8 mouse cellular contexts compared by ENCODE assay signal in the genomic region with DNA sequence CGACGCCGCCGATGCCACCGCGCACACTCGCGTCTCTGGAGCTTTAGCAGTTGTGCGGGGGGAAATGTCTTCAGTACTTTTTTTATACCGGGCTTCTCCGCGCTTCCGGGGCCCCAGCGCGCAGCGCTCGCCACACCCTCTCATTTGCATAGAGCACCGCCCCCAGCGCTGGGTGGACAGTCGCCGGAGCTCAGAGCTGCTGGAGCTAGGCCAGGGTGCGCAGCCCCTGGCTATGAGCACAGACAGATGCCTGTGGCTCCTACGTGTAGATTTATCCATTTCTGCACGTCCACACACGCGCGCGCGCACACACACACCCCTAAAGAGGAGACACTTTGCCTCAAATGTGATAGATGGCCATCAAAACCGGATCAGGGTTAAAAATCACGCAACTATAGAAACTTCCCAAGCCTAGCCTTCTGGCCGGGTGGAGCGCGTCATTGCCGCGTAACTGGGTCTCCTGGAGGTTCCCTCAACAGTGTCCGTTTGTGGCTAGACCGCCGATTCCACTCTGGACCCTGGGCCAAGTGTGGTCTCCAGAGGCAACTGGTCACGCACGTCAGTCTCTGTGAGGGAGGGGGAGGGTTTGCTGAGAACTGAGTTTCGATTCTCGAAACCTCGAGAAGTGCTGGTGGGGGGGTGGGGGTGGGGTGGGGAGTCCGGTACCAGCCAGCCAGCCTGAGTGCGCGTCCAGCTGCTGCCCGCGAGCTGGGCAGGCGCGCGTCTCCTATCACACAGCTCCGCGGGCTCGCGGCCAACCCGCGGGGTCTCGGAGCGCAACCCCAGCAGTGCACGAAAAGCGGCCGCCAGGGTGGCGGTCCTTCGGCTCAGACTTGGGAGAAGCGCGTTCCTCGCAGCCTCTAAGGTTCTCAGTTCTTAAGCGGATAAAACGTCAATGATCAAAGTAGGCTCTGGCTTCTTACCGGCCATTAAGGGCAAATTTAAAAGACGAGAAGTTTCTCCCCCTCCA. TPM values are rescaled to one million over a fixed set of nuclear protein-coding genes. Genes with fewer than 3 reads are reported as not detected.
DNase-seq lines count a peak whose midpoint lies in the region; ATAC-seq lines count a peak whose summit lies in the region.

A gene (minus strand): TSS at position 107 of the 970 bp plus-strand sequence.

- peak; percentile 74 for ATAC-seq in inflammation-experienced regulatory T-cells, adult 6 months
- peak; percentile 54 for ATAC-seq in megakaryocyte progenitor cell, adult 5-6 weeks (replicated peaks; ENCODE audit: poor library complexity)

- DNase-seq in ZHBTc4 (ENCODE audit: low read depth, low spot score), result peak; percentile 89
- DNase-seq in embryo, embryonic 10.5 days (ENCODE audit: low spot score), result peak; percentile 88
- DNase-seq in gastrocnemius, postnatal 14 days, result peak; percentile 86
- DNase-seq in left cerebral cortex, postnatal 14 days (ENCODE audit: low spot score in 2 of 2), result peak; percentile 57 to 62
- peak; percentile 70 to 75 for DNase-seq in right cerebral cortex, postnatal 10 days (ENCODE audit: low spot score in 2 of 2)
- DNase-seq in urinary bladder, postnatal 14 days (ENCODE audit: low spot score), result peak; percentile 89

- intact Hi-C loops in gastrocnemius, postnatal 14 days (cut with DNase I; ENCODE audit: low total_unique reads), result loop anchor here (5.0 kb wide), 1 partner anchor 985 kb away; no protein-coding TSS in a partner anchor
- intact Hi-C loops in left cerebral cortex, postnatal 14 days (cut with DNase I), result loop anchor here (5.0 to 10.0 kb wide), 4 partner anchors 860 to 1370 kb away; no protein-coding TSS in a partner anchor

RNA-seq across cellular contexts. Expression of the gene that starts here (rescaled TPM):
- total RNA-seq in gastrocnemius, postnatal 14 days (2021), result 1 to 10 TPM; 5.6 to 6.9 TPM
- 1 to 10 TPM; 7.1 to 9.8 (median 7.3) TPM for polyA plus RNA-seq in inflammation-experienced regulatory T-cells, adult 6 months (2017; shearing (Covaris generic))
- total RNA-seq in left cerebral cortex, postnatal 14 days (2021), result 1 to 10 TPM; 2.2 to 3.1 TPM
- 63.7 and 69.3 TPM in 2 replicates for total RNA-seq in megakaryocyte progenitor cell, adult 5-6 weeks (2015)
- total RNA-seq in megakaryocyte progenitor cell, adult 5-6 weeks (2017), result 41.2 and 44.4 TPM in 2 replicates

Comparison
In these comparisons a context has a peak if more than half of its experiments do, and no peak if none do; other contexts are left out.
1. Peak in every context shown above with its lines: DNase-seq and ATAC-seq.
2. RNA of the gene that starts here (total RNA-seq): 41.2 to 69.3 TPM in megakaryocyte progenitor cell, adult 5-6 weeks; 5.6 to 6.9 TPM in gastrocnemius, postnatal 14 days and 2.2 to 3.1 TPM in left cerebral cortex, postnatal 14 days; every median in the first group is over 4 times any median in the second.